Mouse (Mus musculus): ENCODE measurements at regions not wholly inside any gene's neighbourhood (a gene's known extent, or its start where the extent isn't known, plus 50 kb on each side); places are given as distances from the start of the nearest gene placed in this dataset.
"Not testable (repeated sequence)": the region's sequence is repeated elsewhere in the genome, so short reads cannot be mapped to it uniquely, and the experiment has no call there.

DNA sequence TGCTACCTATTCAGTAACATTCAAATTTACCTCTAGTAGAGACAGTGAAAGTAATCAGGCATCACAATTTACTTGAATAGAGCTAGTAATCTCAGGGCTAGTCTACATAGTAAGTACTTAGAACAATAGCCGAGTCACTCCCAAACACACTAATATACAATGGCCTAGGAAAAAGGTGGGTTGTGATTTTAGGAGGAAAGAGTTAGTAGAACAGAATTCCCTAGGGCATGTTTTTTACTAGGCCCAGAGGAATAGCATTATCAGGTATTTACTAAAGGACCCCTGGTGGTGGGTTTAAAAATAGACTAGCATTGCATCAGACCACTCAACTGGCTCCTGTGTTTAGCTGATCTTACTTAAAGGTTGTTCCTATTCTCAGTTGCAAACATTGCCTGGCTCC, 535.8 kb downstream of the Mat2b start:
- not testable (repeated sequence) for DNase-seq (ENCODE audit: inconsistent age in 2 of 2, low spot score in 1 of 2)

DNA sequence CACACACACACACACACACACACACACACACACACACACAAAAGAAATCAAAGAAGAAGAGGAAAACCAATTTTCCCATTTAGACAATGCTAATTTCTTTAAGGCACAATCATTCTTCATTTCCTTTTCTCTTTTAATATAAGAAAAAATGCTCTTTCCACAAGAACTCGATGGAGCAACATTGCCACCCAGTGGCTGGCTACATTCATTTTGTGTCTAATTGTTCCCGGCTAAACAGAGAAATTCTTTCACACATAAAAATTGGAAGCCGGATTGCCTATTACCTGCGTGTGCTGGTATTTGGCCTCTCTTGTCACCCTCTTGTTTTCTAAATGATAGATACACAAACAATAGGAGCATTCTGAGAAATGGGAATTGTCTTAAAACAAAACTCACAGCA, 545.7 kb downstream of the Mat2b start:
- DNase-seq (ENCODE audit: inconsistent age in 2 of 2, low spot score in 1 of 2), result peak; percentile 7 to 72

DNA sequence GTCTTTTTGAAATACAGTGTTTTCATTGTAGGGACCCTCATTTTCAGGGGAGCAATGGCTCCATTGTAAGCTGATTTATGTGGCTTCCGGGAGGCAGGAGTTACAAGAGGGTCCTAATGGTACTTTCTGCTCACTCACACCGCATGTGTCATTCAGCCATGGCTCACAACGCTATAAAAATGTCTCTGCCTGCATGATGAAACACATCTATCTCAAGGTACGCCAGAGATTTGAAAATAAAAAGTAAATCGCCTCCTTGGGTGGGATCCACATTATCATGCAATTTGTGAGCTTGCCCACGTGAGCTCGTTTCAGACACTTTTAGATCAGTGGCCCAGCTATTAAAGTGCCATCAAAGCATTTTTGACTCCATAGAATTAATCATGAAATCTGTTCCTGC, 557.2 kb downstream of the Mat2b start:
- DNase-seq (ENCODE audit: inconsistent age in 2 of 2, low spot score in 1 of 2), result no peak

DNA sequence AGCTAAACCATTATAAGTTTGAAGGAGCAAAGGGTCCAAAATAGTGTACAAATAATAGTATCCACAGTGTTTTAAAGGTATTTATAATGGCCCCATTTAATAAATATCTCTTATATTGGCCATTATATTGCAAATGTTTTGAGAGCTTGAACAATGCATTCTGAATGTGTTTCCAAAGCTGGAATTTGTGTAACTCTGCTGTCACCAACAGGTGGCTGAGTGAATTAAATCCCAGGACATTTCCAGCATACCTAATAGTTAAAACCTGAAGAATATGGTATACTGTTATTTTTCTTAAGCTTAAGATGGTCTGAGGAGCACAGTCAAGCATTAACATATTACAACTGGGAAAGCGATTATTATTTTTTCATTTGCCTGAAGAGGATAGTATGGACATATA, 592.4 kb downstream of the Mat2b start:
- DNase-seq (ENCODE audit: inconsistent age in 2 of 2, low spot score in 1 of 2), result no peak

DNA sequence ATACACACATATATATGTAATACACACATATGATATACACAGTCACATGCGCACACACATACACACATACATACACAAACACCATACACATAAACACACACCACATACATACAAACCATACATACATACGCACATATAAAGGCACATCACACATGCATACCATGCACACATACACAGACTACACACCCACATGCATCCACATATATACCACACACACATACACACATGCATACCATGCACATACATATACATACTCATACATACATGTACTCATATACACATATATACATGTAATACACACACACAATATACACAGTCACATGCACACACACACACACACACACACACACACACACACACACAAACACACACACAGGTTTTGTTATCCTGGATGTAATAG, 620.7 kb downstream of the Mat2b start:
- DNase-seq (ENCODE audit: inconsistent age in 2 of 2, low spot score in 1 of 2), result no peak

DNA sequence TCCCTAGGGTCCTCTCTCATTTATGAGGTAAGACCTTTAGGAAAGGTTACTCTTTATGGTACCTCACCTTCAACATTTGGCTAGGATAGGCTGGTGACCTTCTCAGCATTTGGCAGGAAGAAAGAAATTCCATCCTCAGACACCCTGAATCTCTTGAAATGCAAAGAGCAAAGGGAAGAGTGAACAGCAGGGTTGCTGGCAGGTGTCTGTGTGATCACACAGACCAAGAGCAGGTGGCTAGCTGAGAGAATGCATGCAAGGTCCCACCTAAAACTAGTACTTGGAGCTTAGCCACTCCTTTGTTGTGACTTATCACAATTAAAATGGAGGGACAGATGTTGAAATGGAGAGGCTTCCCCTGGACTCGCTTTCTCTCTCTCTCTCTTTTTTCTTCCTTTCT, 644.5 kb downstream of the Mat2b start:
- no peak for DNase-seq (ENCODE audit: inconsistent age in 2 of 2, low spot score in 1 of 2)

DNA sequence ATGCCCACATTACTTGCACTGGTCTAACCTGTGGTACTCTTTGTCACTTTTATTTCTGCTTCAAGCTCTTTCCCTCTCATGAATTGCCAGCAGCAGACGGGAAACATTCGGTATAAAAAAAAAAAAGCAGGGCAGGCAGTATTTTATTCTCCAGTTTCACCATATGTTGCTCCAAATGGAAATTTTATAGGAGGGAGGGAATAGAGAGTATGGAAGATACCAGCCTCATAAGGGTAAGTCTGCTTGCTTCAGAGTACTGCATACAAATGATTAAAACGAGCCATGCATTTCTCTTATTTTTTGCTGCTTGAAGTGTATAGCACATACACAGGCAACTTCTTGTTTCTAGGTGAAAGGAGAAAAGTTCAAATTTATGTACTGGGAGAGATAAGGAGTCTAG, 667.5 kb downstream of the Mat2b start:
- DNase-seq (ENCODE audit: inconsistent age in 2 of 2, low spot score in 1 of 2), result no peak

DNA sequence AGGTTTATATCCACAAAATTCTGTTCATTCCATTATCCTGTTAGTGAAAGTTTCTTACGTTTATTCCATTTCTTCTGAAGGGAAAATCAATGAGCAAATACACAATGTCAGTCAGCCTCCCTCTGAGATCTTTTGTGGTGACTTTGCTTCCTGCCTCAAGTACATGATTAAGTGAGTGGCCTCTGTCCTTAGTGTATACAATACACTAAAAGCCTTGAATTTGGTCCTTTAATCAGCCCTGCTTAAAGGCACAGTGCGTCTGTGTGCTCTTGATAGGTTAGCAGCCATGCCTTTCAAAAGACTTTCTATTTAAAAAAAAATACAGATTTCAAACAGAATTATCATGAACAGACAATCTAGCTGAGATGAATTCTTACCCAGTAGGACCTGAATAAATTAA, 695.5 kb downstream of the Mat2b start:
- no peak for DNase-seq (ENCODE audit: inconsistent age in 2 of 2, low spot score in 1 of 2)

DNA sequence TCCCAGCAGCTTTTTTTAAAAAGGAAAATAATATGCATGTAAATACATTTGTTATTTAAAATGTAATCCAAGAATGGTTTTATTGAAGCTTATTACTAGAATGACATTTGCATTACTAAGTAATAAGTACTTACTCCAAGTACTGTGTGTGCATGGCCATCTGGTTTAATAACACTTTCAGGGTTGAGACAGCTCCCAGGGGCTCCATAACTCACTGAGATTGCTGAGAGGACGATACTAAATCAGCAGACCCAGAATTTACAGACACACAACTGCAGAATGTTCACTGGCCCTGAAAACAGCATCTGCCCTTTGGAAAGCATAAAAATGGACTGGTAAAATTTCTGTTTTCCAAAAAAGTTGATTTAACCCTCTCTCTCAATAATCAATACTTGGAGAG, 696.4 kb downstream of the Mat2b start:
- DNase-seq (ENCODE audit: inconsistent age in 2 of 2, low spot score in 1 of 2), result no peak

DNA sequence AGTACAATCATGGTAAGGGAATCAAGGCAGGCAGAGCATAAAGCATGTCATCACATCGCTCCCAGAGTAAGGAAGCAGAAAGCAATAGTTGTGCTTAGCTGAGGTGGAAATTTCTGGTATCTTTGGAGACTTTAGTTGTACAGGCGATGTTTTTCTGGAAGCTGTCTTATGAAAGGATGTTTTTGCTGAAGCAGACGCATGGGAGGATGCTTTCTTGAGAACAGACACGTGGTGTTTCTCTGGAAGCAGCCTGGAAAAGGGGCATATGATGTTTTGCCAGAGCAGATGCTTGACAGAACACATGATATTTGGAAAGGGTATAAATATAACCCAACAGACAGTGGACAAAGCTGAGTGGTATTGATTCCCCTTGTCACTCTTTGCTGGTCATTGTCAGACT, 722.4 kb downstream of the Mat2b start:
- no peak for DNase-seq (ENCODE audit: inconsistent age in 2 of 2, low spot score in 1 of 2)

DNA sequence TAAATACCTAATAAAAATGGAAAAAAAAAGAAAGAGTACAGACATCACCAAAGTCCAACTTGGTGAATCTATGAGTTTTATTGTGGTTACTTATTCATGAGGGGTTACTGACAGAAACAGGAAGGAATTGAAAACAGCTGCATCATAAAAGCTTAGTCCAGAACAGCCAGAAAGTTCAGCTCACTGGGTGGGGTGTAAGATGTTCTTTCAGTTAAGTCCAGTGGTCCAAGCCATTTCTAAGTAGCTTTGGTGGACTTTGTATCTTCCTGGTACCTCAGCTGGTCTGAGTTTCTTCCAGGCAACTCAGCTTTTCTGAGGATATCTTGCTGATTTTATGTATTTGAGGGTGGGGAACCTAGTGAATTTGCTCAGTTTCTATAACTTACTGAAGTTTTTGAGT, 731.3 kb downstream of the Mat2b start:
- DNase-seq (ENCODE audit: inconsistent age in 2 of 2, low spot score in 1 of 2), result no peak

DNA sequence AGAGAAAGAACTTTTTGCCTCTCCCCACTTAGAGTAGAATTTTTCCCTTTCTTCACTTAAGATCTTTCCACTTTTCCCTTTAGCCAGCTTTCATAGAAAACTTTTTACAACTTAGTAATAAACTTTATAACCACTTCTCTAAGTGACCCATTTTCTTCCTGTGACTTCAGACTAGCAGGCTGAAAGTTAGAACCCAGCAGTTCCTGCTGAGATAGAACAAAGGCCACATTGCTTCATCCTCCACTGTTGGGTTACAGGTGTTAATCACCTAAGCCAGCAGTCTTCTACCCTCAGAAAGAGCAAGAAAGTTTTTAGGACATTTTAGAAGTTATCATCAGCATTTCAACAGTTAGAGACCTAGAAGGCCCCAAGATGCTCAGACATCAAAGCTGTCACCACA, 740.6 kb downstream of the Mat2b start:
- DNase-seq (ENCODE audit: inconsistent age in 2 of 2, low spot score in 1 of 2), result no peak

DNA sequence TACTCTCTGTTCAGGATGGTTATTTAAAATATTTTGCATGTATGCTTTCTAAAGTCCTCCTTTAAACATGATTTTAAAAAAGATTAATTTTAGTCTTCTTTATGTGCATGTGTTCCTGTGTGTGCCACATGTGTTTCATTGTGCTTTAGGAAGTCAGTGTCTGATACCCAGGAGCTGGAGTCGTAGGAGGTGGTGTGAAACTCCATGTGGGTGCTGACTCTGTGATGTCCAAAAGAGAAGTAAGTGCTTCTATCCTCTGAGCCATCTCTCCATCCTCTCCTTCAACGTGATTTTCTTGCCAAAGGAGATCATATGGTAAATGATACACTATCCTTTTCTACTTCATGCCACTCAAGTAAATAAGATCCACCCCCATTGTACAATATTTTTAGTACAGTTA, 750.8 kb downstream of the Mat2b start:
- DNase-seq (ENCODE audit: inconsistent age in 2 of 2, low spot score in 1 of 2), result no peak

DNA sequence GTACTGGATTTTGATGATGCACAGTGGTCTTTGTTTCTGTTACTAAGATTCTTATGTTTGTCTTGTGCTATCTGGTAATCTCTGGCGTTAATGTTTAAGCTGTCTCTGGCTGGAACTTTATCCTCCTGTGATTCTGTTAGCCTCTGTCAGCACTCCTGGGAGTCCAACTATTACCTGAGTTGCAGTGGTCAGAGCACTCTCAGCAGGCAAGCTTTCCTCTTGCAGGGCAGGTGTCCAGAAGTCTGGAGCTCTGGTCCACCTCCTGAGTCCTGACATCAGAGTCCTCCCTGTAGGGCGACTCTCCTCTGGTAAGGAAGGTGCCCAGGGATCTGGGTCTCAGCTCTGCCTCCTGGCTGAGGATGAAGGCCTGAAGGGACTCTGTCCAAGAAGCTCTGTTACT, 760.8 kb downstream of the Mat2b start:
- DNase-seq (ENCODE audit: inconsistent age in 2 of 2, low spot score in 1 of 2), result no peak

DNA sequence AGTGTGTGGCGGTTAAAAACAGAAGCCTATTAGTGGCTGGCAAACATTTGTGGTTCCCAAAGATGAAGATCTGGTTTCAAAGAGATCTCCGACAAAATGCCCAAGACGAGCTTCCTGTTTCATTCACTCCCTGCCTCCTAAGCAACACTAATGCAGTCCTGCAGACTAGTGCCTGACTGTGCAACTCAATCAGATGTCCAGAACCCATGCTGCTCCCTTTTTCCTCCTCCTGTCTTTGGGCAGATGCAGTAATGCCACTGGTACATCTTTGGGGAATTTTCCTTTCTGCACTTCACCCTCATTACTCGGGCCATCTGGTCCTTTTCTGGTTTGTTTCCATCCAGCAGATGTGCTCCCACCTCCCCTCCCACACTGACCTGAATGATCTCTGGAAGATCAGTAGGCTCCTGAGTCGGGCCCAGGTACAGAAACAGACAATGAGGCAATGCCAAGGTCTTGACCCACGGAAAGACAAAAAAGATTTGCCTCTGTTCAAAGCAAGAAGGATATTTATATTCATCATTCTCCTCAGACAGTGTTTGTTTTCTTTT, 771.0 kb downstream of the Mat2b start:
- no peak for DNase-seq (ENCODE audit: inconsistent age in 2 of 2, low spot score in 1 of 2)

DNA sequence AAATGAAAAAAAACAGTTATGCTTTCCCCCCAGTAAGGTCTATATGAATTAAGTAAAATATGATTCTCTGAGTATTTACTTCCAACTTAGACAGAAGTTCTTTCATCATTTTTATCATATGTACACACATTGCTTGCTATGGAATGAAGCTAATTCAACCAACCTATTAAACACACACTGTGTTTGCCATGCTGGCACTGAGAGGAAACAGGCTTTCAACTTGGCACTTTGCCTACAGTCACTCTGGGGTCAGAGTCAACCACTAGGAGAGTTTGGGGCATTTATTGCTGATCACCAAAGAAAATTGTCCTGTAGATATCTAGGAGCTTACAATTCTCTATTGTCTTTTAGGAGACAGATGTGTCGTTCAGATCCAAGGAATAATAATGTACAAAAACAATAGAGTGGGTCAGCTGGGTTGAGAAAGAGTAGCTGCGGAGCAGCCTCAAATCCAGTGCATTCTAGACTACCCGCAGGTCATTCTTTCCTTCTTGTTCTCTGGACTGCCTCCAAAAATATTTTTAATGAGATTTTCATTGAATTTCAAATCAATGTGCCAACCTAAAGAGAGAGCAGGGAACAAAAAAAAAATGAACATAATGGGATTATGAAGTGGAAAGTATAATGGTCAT, 777.2 kb downstream of the Mat2b start:
- no peak for DNase-seq (ENCODE audit: inconsistent age in 2 of 2, low spot score in 1 of 2)

DNA sequence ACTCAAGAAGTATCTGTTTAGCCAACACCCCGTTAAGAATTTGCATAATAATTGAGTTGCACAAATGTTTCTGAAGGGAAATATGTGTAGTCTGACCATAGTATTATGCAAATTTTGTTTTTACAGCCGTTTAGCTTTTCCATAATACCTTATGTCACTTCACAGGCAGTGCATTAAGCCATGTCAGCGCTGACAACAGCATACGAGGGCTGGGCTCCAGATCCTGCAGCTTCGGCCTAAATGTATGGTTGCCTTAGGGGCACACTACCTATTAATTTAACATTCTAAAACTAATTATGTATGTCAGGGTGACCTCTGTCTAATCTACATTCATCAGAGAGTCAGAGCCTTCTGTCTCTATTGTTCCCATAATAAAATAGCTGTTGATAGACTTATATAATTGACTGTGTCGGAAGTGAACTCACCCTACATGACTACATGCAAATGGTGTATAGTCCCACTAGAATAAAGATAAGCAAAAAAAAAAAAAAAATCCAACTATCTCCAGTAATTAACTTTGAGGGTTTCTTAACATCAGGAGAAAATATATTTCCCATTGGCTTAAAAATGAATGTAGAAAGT, 795.3 kb downstream of the Mat2b start:
- no peak for DNase-seq (ENCODE audit: inconsistent age in 2 of 2, low spot score in 1 of 2)

DNA sequence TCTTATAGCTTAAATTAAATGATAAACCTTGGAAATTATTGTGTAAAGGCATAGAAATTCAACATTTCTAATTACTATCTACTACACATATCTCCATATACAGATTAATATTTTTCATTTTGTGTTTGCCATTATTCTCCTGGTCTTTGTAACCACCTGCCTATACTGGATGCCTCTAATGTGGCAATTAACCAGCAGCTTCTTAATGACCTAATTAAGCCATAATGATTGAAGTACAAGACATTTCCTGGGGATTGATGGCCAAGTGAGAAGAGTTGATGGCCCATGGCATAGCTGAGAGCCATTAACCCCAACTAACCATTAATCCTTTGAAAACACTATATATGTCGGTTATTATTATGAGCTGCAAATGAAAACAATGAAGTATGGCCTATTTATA, 811.7 kb downstream of the Mat2b start:
- no peak for DNase-seq (ENCODE audit: inconsistent age in 2 of 2, low spot score in 1 of 2)

DNA sequence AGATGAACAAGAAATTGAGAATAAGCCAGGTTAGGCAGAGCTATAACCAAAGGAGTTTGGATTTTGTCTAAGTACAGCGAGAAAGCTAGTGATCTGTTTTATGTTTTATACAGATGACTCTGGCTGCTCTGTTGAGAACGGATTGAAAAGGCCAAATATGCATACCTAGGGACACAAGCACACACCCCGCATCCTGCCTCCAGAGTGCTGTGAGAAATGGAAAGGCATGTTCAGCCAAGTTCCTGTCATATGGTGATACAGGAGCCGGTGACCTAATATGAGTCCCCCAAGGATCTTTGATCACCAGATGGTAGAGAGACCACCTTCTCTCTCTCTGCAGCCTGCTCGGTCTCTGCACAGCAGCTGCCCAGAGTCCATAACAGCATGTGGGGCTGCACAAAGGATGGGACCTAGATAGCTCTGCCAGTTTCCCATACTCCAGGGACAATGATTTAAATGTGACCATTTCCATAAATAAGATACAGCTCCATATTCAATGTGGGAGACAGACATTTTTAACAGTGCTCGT, 826.5 kb downstream of the Mat2b start:
- no peak for DNase-seq (ENCODE audit: inconsistent age in 2 of 2, low spot score in 1 of 2)

Measured in adrenal gland, adult (tissue).